Mouse (Mus musculus) layer of hippocampus, adult 8-10 months (tissue): Measurements from ENCODE around the gene Cfap45. TPM values are rescaled to one million over a fixed set of nuclear protein-coding genes. Genes with fewer than 3 reads are reported as not detected.

ENCODE experiments used
- DNase-seq, 2 experiments: peaks; one replicate each; pipeline ENCODE4 v3.0.0; 2022; ENCODE audit warnings: low spot score in 2 of 2
- total RNA-seq, 4 experiments: library from RNA; stranded (reverse); gene quantifications; 2 replicates each; pipeline ENCODE4 v1.2.4; 2022

Cfap45 gene
- total RNA-seq, 4 experiments from 2014 or later, result 4.7 to 7.4 (median 5.6) TPM

GRCm38 (mm10) chr1:172496030-172496429 is 24.6 kb upstream of the Cfap45 start:
- DNase-seq, result no peak

DNA sequence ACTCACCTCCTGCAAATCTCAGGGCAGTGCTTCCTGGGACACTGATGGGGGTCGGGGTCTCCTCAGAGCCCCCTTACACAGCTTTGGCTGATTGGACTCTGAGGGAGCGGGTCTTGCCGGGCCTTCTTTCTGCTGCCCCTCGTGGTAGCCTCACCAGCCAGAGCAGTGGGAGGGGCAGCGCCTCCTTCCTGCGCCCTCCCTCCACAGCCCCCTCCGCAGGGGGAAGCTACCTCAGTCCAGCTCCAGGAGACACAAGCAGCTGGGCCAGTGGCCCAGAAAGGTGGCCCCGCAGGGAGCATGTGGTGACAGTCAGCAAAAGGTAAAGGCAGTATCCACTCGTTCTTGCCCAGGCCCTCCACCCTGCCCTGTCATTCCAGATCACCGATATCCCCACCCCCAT is 23.2 kb upstream of the Cfap45 start:
- DNase-seq, result no peak

GRCm38 (mm10) chr1:172499765-172500441 is 20.7 kb upstream of the Cfap45 start, which contains the start of gene Tagln2:
Gene Tagln2 (plus strand): TSS chr1:172500047.
- no peak for DNase-seq

- no peak for DNase-seq
Measured at GRCm38 (mm10) chr1:172500451-172501370, 19.9 kb upstream of the Cfap45 start.

DNA sequence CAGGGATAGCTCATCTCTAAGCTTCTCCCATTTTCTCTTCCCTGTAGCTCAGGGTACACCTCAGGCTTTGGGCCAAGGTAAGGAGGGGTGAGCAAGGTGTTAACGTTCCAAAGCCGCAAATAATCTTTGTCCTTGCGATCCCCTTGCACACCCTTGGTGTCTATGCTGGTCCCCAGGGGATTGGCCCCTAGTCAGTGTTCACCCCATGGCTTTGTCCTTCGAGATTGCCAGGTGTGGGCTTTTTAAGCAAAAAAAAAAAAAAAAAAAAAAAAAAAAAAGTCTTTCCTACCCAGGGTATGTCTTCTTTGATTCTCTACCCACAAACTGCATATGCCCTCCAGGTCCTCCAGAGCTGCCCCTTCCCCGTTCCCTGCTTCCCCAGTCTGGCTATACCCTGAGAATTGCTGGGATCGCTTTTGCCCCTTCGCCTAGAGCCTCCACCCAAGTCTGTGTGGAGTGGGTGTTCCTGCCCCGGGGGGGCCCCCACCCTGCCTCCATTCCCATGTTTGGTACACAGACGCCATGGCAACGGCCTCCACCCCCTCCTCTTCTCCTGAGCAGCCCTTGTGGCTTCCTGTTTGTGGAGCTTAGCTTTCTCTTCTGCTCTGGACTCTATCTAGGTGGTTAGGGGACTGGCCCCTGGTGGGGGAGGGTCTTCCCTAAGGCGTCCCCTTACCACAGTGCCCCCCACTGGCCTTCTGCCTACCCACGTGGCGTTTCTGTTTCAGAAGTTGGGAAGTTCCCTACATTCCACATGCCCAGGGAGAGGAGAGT is 19.0 kb upstream of the Cfap45 start:
- DNase-seq, result no peak

DNA sequence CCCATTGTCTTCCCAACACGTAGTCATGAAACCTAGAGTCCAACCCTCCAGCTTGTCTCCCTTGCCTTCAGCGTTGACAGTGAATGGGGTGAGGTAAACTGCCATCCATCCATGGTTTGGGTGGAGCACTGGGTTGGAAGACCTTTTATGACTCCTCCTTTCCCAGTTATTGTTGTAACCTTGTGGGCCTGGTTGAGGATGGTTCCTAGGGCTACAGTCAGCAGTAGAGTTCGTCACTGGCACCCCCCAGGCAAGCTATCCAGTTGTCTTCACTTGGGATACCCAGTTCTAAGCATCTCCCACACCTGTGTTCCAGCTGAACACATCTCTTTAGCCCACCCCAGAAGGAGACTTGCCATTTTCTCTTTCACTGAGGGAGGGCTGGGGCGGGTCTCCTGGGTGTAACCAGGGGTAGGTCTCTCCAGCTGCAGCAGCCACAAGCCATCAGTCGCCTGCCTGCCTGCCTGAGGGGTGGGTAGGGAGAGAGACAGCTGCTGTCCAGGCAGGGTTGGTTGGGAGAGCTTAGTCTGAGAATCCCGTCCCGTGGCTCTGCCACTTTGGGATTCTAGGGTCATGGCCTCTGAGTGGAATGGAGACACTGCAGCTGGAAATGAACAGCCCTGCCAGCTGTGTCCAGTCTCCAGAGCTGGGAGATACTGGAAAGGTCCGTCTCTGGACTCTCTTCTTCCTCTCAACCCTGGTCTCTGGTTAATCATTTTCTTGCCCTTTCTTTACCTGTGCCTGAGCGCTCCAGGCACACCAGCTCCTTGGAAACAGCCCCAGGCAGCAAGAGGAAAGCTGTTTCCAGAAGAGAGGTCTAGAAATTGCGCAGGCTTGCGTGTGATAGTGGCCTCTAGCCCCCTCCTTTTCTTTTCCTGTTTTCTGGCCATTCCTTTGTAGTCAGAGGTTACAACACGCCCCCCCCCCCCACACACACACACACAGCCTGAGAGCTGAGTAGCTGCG is 18.2 kb upstream of the Cfap45 start:
- no peak for DNase-seq

GRCm38 (mm10) chr1:172503111-172503997 is 17.2 kb upstream of the Cfap45 start:
- DNase-seq, result no peak

DNA sequence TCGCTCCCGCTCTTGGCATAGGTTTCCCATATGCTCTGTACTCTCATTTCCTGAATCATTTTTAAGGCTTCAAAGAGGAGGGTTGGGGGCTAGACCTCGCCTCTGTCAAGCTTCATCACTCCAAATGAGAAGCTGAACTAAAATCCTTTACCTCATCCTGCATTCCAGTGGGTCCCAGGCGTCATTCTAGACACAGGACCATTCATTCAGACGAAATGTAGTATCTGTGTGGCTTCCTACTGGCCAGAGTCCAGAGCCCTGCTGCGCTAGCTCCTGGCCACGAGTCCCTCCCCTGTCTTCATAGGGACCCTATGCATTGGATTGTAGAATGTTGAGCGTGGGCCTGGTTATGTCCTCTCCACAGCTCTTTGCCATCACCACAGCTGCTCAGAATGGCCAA is 15.8 kb upstream of the Cfap45 start:
- no peak for DNase-seq

- DNase-seq, result no peak
Measured at GRCm38 (mm10) chr1:172507001-172507400, 13.6 kb upstream of the Cfap45 start.

DNA sequence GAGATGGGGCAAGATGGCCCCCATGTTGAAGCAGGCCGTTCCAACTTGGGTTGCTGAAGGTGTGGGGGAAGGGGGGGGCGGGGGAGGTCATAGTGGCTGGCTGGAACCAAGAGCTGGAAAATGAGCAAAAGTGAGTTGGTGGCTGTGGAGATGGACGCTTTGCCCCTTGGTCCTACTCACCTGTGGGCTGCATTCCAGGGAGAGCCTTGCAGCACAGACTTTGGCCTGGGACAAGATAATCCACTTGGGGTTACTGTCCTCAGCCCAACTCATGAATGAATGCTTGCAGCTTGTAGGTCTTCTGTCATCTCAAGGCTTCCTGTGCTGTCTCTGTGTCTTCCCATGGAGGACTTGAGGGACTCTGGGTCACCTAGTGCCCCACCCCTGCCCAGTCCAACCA is 12.9 kb upstream of the Cfap45 start:
- DNase-seq, result no peak

DNA sequence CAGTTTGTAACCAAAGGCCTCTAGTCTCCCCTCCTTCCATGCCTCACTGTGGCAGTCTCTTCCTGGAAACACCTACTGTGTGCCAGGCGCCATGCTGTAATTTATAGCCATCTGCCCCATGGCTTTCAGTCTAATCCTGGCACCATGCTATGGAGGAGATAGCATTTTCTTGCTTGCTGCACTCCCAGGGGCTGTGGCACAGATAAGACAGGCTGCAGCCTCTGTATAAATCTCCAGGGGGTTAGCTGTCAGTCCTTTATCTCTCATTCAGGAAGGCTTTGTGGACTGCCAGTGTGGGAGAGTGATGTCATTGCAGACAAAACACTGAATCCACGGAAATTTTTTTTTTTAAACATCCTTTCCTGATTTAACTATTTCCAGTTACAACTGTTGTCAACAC is 12.4 kb upstream of the Cfap45 start:
- no peak for DNase-seq

- no peak for DNase-seq
Measured at GRCm38 (mm10) chr1:172509235-172509634, 11.4 kb upstream of the Cfap45 start.

DNA sequence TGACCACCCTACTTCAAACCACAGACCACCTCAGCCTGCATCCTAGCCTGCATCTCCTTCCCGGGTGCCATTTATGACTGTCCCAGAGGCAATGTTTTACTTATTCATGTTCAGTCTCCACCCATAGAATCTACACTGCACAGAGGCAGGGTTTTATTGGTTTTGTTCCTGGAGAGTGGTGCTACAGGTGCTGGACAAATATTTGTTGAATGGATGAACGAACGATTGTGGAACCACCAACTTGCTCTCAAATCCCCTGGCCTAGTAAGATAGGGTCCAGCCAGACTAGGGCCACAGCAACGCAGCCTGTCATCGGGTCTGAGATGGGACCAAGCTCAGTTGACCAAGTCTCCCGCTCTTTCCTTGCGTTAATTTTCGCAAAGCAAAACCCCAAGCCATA is 10.6 kb upstream of the Cfap45 start:
- no peak for DNase-seq

- no peak for DNase-seq
Measured at GRCm38 (mm10) chr1:172510421-172510972, 10.1 kb upstream of the Cfap45 start.

GRCm38 (mm10) chr1:172512962-172513361 is 7.6 kb upstream of the Cfap45 start:
- no peak for DNase-seq

- no peak for DNase-seq
Measured at GRCm38 (mm10) chr1:172513525-172514212, 6.9 kb upstream of the Cfap45 start.

DNA sequence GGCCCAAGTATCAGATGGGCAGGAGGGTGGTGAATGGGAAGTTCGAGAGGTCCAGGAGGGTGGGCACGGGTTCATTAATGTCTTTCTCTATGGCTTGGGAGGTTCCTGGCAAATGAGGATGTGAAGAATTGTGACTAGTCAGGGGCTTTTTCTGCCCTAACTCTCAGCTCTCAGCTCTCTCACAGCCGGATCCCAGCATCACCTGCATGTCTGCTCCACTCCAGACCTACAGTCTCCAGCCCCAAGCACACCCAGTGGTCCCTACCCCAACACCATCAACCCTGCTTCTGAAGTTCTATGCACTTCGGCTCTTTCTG is 6.4 kb upstream of the Cfap45 start:
- DNase-seq, result no peak

DNA sequence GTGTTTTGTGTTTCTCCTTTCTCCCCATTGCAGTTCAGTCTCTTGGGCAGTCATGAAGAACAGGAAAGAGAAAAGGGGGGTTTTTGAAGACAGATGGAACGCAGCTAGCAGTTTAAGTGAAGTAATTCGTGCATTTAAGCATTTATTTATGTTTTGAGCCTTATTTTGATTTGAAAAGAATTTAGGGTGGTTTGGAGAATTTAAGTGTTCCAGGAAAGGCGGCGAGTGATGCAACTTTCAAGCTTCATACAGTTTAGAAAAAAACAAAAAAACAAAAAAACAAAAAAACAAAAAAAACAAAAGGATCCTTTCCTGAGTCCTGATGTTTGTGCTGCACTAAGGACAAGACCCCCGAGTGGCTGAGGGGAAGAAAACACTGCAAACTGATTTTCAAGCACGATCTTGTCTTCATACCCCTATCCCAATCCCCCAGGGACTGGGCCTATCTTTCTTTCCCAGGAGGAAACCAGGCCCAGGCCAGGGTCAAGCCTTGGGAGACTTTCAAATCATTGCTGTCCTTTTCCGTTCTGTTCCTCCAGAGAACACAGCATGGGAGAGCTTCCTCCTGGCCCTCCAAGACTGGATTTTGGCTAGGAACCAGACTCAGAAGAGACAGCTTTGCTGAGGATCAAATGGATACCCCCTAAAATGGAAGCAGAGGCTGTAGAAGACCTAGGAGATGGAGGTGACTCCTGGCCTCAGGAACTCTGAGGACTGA is 5.9 kb upstream of the Cfap45 start:
- DNase-seq, result no peak
